Mouse (Mus musculus) C2C12 (cell line): Measurements from ENCODE around the gene Ubap1l. TPM values are rescaled to one million over a fixed set of nuclear protein-coding genes. Genes with fewer than 3 reads are reported as not detected.

Source experiments
- H3K27me3 ChIP-seq: one replicate; pipeline ENCODE4 v1.6.1; 2011; ENCODE audit not compliant: control insufficient read depth, insufficient read depth, insufficient read length
- H3K36me3 ChIP-seq: one replicate; pipeline ENCODE4 v1.6.1; 2011; ENCODE audit not compliant: control insufficient read depth, insufficient read depth
- H3K4me3 ChIP-seq: one replicate; pipeline ENCODE4 v1.5.1; 2011; ENCODE audit warnings: mild to moderate bottlenecking, control low read depth; ENCODE audit not compliant: poor library complexity, insufficient read depth, severe bottlenecking
- H3K79me2 ChIP-seq: one replicate; pipeline ENCODE4 v1.6.1; 2011; ENCODE audit not compliant: control insufficient read depth, insufficient read depth
- H3K79me3 ChIP-seq: one replicate; pipeline ENCODE4 v1.6.1; 2011; ENCODE audit warnings: low read depth, control low read depth
- H3ac ChIP-seq: one replicate; pipeline ENCODE3; 2011; ENCODE audit warnings: low read depth; ENCODE audit not compliant: control insufficient read depth, insufficient read length
- CEBPB ChIP-seq: IDR thresholded peaks from one replicate; pipeline ENCODE4 v1.6.1; 2011; ENCODE audit warnings: low read depth, mild to moderate bottlenecking, control low read depth, moderate library complexity
- CTCF ChIP-seq: IDR thresholded peaks from one replicate; pipeline ENCODE4 v1.5.1; 2011; ENCODE audit not compliant: control insufficient read depth, insufficient read depth, insufficient read length
- FOSL1 ChIP-seq: IDR thresholded peaks from one replicate; pipeline ENCODE4 v1.8.0; 2011; ENCODE audit warnings: mild to moderate bottlenecking, low read length; ENCODE audit not compliant: poor library complexity, insufficient read depth, severe bottlenecking
- MAX ChIP-seq: IDR thresholded peaks from one replicate; pipeline ENCODE4 v1.6.1; 2011; ENCODE audit warnings: mild to moderate bottlenecking, control low read depth
- MYOD1 ChIP-seq: IDR thresholded peaks from one replicate; pipeline ENCODE4 v1.6.1; 2011; ENCODE audit warnings: low read depth; ENCODE audit not compliant: control insufficient read depth, insufficient read length
- MYOG ChIP-seq: IDR thresholded peaks from one replicate; pipeline ENCODE4 v1.6.1; 2011; ENCODE audit not compliant: control insufficient read depth, insufficient read length; ENCODE audit errors: extremely low read depth
- USF1 ChIP-seq: IDR thresholded peaks from one replicate; pipeline ENCODE4 v1.6.1; 2011; ENCODE audit warnings: low read depth, mild to moderate bottlenecking, control low read depth, moderate library complexity
- polyA plus RNA-seq: library from polyadenylated mRNA; unstranded; fragments of >200 nt; fragmentation: generic; extraction: Trizol; gene quantifications from one replicate; pipeline ENCODE4 v1.2.1, GENCODE M21; 2012; ENCODE audit warnings: missing spikeins

Gene Ubap1l
- polyA plus RNA-seq, 1 experiment = 0.21 TPM

GRCm38 (mm10) chr9:65398279-65398678 lies 37.4 kb downstream of the Ubap1l start, which contains the start of gene Rasl12:
Gene Rasl12 (plus strand): TSS chr9:65398506.
- no peak within 1 kb of the TSS for H3ac ChIP-seq
- no peaks in the 10 kb centered on the region for H3K79me3 ChIP-seq
- TF ChIP-seq MYOG (no peak), CTCF (no peak), FOSL1 (no peak), MAX (no peak), USF1 (no peak), CEBPB (no peak), MYOD1 (no peak)
- H3K36me3 ChIP-seq = no peaks in the 10 kb centered on the region
- no peak within 1 kb of the TSS for H3K4me3 ChIP-seq
- no peaks in the 10 kb centered on the region for H3K79me2 ChIP-seq
- H3K27me3 ChIP-seq = no peaks in the 10 kb centered on the region

GRCm38 (mm10) chr9:65399934-65400333 lies 39.1 kb downstream of the Ubap1l start:
- H3K79me2 ChIP-seq = no peaks in the 10 kb centered on the region
- TF ChIP-seq MYOG (no peak), FOSL1 (no peak), USF1 (no peak), CEBPB (no peak), MYOD1 (no peak), CTCF (no peak), MAX (no peak)
- no peaks in the 10 kb centered on the region for H3K27me3 ChIP-seq
- no peak overlapping the region for H3K4me3 ChIP-seq
- H3K79me3 ChIP-seq = no peaks in the 10 kb centered on the region
- no peak overlapping the region for H3ac ChIP-seq
- H3K36me3 ChIP-seq = no peaks in the 10 kb centered on the region

- Histone ChIP-seq H3K79me2 (no peaks in the 10 kb centered on the region), H3K79me3 (no peaks in the 10 kb centered on the region), H3K36me3 (no peaks in the 10 kb centered on the region), H3ac (no peak overlapping the region), H3K27me3 (no peaks in the 10 kb centered on the region), H3K4me3 (no peak overlapping the region)
- TF ChIP-seq MYOD1 (no peak), MYOG (no peak), MAX (no peak), FOSL1 (no peak), CTCF (no peak), CEBPB (no peak), USF1 (no peak)
Measured at GRCm38 (mm10) chr9:65404331-65405183, 43.7 kb downstream of the Ubap1l start.

- Histone ChIP-seq H3K79me3 (no peaks in the 10 kb centered on the region), H3K36me3 (no peaks in the 10 kb centered on the region), H3ac (no peak overlapping the region), H3K27me3 (no peaks in the 10 kb centered on the region), H3K4me3 (no peak overlapping the region), H3K79me2 (no peaks in the 10 kb centered on the region)
- TF ChIP-seq CTCF (no peak), USF1 (no peak), FOSL1 (no peak), MYOD1 (no peak), CEBPB (no peak), MYOG (no peak), MAX (no peak)
Measured at GRCm38 (mm10) chr9:65405184-65405449, 44.3 kb downstream of the Ubap1l start.

- H3K79me3 ChIP-seq = no peaks in the 10 kb centered on the region
- no peaks in the 10 kb centered on the region for H3K27me3 ChIP-seq
- H3ac ChIP-seq = no peak overlapping the region
- TF ChIP-seq CEBPB = no peak
- TF ChIP-seq FOSL1 = no peak
- no peak for TF ChIP-seq CTCF
- no peak for TF ChIP-seq MYOG
- TF ChIP-seq USF1 = no peak
- TF ChIP-seq MAX = no peak
- TF ChIP-seq MYOD1 = no peak
- H3K79me2 ChIP-seq = no peaks in the 10 kb centered on the region
- no peaks in the 10 kb centered on the region for H3K36me3 ChIP-seq
- no peak overlapping the region for H3K4me3 ChIP-seq
Measured at GRCm38 (mm10) chr9:65407327-65407726, 46.5 kb downstream of the Ubap1l start.

DNA sequence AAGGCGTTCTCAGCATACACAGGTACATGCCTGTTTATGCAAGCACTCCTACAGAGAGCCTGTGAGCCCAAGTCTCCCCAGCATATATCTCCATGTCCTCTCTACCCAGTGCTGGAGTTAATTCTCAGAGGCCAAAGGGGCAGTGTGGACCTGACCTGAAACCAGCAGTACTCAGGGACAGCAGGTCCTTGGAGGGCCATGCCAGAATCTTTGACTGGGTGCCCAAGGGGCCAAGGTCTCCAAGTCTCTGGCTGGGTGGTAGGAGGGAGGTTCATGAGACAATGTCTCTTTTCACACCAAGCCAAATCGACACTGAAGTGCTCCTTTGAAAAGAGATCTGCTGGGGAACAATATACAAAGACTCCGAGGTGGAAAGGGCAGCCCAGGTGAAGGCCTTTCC lies 47.0 kb downstream of the Ubap1l start:
- H3K4me3 ChIP-seq = no peak overlapping the region
- H3K79me3 ChIP-seq = no peaks in the 10 kb centered on the region
- no peak overlapping the region for H3ac ChIP-seq
- H3K27me3 ChIP-seq = no peaks in the 10 kb centered on the region
- no peaks in the 10 kb centered on the region for H3K79me2 ChIP-seq
- H3K36me3 ChIP-seq = no peaks in the 10 kb centered on the region
- TF ChIP-seq USF1 (no peak), MYOG (no peak)
